Mouse (Mus musculus) lung, embryonic 16.5 days (tissue): Measurements from ENCODE around the gene Dzip3. TPM values are rescaled to one million over a fixed set of nuclear protein-coding genes. Genes with fewer than 3 reads are reported as not detected.

Experiments
- ATAC-seq: fragments of 200-750 bp; cut with Nextera tagmentation; 2 replicates; pipeline ENCODE4 v1.8.0; 2017; ENCODE audit warnings: low read depth, mild to moderate bottlenecking, moderate library complexity
- H3K27ac ChIP-seq: fragments of 300-500 bp; sonication (generic); 2 replicates; pipeline ENCODE4 v1.5.1; 2014; ENCODE audit warnings: mild to moderate bottlenecking, control low read depth, low read length
- H3K27me3 ChIP-seq: fragments of 300-500 bp; sonication (generic); 2 replicates; pipeline ENCODE4 v1.6.1; 2014; ENCODE audit warnings: low read depth, low read length, mixed read lengths; ENCODE audit not compliant: control insufficient read depth, insufficient read depth
- H3K36me3 ChIP-seq: fragments of 300-500 bp; sonication (generic); 2 replicates; pipeline ENCODE4 v1.6.1; 2014; ENCODE audit warnings: low read length; ENCODE audit not compliant: control insufficient read depth, insufficient read depth
- H3K4me1 ChIP-seq: fragments of 300-500 bp; sonication (generic); replicated peaks from 2 replicates; pipeline ENCODE4 v1.6.1; 2014; ENCODE audit warnings: low read length, mixed read lengths; ENCODE audit not compliant: control insufficient read depth, insufficient read depth
- H3K4me2 ChIP-seq: fragments of 300-500 bp; sonication (generic); 2 replicates; pipeline ENCODE4 v1.6.1; 2014; ENCODE audit warnings: low read depth, low read length, control low read depth
- H3K4me3 ChIP-seq: fragments of 300-500 bp; sonication (generic); 2 replicates; pipeline ENCODE4 v1.5.1; 2014; ENCODE audit warnings: mild to moderate bottlenecking, low read length, control low read depth
- H3K9ac ChIP-seq: fragments of 300-500 bp; sonication (generic); 2 replicates; pipeline ENCODE4 v1.6.1; 2014; ENCODE audit warnings: low read length, control low read depth
- H3K9me3 ChIP-seq: fragments of 300-500 bp; sonication (generic); 2 replicates; pipeline ENCODE4 v1.6.1; 2016; ENCODE audit warnings: low read length; ENCODE audit not compliant: control insufficient read depth
- WGBS: fragments of 180-500 bp; shearing (Covaris S2); extraction: QIAGEN DNeasy Blood & Tissue Kit; methylation state at CpG from one replicate; pipeline ENCODE4 v1.1.7; 2014; 5-methylcytosine and 5-hydroxymethylcytosine counted together
- polyA plus RNA-seq: library from polyadenylated mRNA; unstranded; fragments of >200 nt; fragmentation: Nextera tagmentation; extraction: Ambion mirVana; gene quantifications from 2 replicates; pipeline ENCODE4 v1.2.1, GENCODE M21; 2015

The Dzip3 gene
- polyA plus RNA-seq, 1 experiment from 2014 or later = 30.4 TPM

DNA sequence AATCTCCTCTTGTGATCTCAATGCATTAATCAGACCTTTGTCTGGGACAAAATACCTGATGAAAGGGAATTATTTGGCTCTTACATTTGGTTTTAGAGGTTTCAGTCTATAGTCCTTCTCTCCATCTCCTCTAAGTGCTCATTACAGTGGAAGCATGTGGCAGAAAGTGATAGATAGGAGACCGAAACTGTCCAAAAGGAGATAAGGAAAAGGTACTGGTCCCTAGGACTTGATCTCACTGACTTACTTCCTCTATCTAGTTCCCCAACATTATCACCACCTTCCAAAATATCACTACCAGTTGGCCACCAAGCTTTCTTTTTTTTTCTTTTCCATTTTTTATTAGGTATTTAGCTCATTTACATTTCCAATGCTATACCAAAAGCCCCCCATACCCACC is 82.8 kb downstream of the Dzip3 start:
- Histone ChIP-seq H3K27me3 (no peaks in the 10 kb centered on the region), H3K36me3 (no peaks in the 10 kb centered on the region), H3K27ac (no peak overlapping the region), H3K9ac (no peak overlapping the region), H3K4me3 (no peak overlapping the region), H3K4me2 (no peak overlapping the region), H3K9me3 (no peaks in the 10 kb centered on the region), H3K4me1 (no peaks in the 10 kb centered on the region)
- no peak for ATAC-seq
- 94% methylated on average over 1 of the region's 1 CpGs for WGBS

DNA sequence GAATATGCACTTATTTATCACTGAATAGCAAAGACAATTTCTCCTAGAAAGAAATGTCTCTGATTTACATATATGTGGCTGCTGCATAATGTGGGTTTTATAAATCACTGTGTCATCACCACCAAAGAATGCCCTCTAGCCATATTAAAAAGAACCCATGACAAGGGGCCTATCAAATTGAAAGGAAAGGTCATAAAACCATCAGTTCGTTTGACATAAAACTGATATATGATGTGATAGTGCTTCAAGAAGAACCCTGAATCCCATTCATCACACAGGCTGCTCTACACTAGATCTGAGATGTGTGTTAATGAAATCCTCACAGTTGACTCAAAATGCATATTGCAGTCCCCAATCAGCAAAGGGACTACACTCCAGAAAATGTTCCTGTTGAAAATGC is 94.1 kb downstream of the Dzip3 start:
- no peaks in the 10 kb centered on the region for H3K9me3 ChIP-seq
- ATAC-seq = no peak
- no peaks in the 10 kb centered on the region for H3K36me3 ChIP-seq
- WGBS = 74% methylated on average over 1 of the region's 1 CpGs
- H3K9ac ChIP-seq = no peak overlapping the region
- H3K27ac ChIP-seq = no peak overlapping the region
- H3K4me3 ChIP-seq = no peak overlapping the region
- no peak overlapping the region for H3K4me2 ChIP-seq
- no peaks in the 10 kb centered on the region for H3K4me1 ChIP-seq
- no peaks in the 10 kb centered on the region for H3K27me3 ChIP-seq

DNA sequence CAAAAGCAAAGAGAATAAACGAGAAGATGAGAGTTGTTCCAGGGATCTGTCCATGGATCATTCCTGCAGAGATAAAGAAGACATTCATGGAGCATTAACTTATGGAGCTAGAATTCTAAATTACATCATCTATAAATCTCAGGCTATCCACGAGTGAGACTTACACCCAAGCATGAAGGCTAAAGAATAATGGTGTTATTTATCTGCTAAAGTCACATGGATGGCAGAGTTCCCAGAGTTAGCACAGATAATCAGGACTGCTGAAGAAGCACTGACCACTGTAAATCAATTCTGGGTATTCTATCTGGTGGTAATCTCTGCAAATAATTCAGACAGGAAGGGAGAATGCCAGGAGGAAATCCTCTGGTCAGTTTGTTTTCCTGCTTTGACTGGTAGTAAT is 103.2 kb downstream of the Dzip3 start:
- Histone ChIP-seq H3K9ac (no peak overlapping the region), H3K27ac (no peak overlapping the region), H3K4me2 (no peak overlapping the region), H3K27me3 (no peaks in the 10 kb centered on the region), H3K9me3 (no peaks in the 10 kb centered on the region), H3K4me3 (no peak overlapping the region), H3K4me1 (no peaks in the 10 kb centered on the region), H3K36me3 (no peaks in the 10 kb centered on the region)
- WGBS = 37% methylated on average over 2 of the region's 2 CpGs
- no peak for ATAC-seq

Other genes starting within 250 kb of the Dzip3 start
- 0.65 and 1.6 TPM in 2 replicates for gene Trat1, start 222.1 kb downstream of the Dzip3 start, polyA plus RNA-seq
- gene Retnlb, start 177.3 kb downstream of the Dzip3 start, polyA plus RNA-seq = 0.30 and 0.43 TPM in 2 replicates
- gene Retnla, start 151.6 kb downstream of the Dzip3 start, polyA plus RNA-seq = 76.1 and 129 TPM in 2 replicates
- gene Retnlg, start 121.5 kb downstream of the Dzip3 start, polyA plus RNA-seq = 1.4 and 2.0 TPM in 2 replicates
- gene Cip2a, start within 50 bp of the Dzip3 start, polyA plus RNA-seq = 34.4 and 39.7 TPM in 2 replicates
- gene Myh15, start 63.3 kb upstream of the Dzip3 start, polyA plus RNA-seq = not detected in 2 replicates